Mouse (Mus musculus): ENCODE data around the gene Osbpl5. TPM values are rescaled to one million over a fixed set of nuclear protein-coding genes. Genes with fewer than 3 reads are reported as not detected.
A peak's percentile ranks its signal among the peaks of the same experiment; 100 is the strongest.
"Not testable (repeated sequence)": the region's sequence is repeated elsewhere in the genome, so short reads cannot be mapped to it uniquely, and the experiment has no call there.

Gene Osbpl5
- polyA plus RNA-seq, 1 experiment from 2014 or later = 11.3 TPM

DNA sequence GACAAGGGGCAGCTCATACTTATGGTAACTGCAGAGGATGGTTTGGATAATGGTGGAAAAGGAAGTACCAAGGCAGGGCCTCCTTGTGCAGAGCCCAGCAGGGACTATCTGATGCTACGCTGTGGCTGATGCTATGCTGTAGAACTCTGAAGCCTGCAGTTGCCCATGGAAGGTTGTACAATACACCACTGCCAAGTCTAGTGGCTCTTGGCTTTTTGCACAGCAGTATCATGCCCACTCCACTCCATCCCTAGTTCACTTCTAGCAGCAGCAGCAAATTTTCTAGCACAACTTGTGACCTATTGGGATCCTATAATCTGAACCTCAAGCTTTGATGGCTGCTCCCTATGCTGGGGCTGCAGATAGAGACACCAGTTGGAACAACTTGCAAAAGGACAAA, 75.2 kb downstream of the Osbpl5 start:
- Histone ChIP-seq H3K27ac (ENCODE audit: low read depth, low read length) (no peak overlapping the region), H3K9ac (ENCODE audit: low read depth, low read length) (no peak overlapping the region), H3K4me2 (replicated peaks; ENCODE audit: low read depth) (no peak overlapping the region), H3K27me3 (replicated peaks; ENCODE audit: control insufficient read depth, insufficient read depth, low read length) (no peaks in the 10 kb centered on the region), H3K36me3 (ENCODE audit: control insufficient read depth, insufficient read depth) (no peaks in the 10 kb centered on the region), H3K9me3 (ENCODE audit: control insufficient read depth) (no peaks in the 10 kb centered on the region), H3K4me1 (replicated peaks; ENCODE audit: control insufficient read depth, insufficient read depth, low read length) (no peaks in the 10 kb centered on the region), H3K4me3 (ENCODE audit: low read depth, low read length) (no peak overlapping the region)
- WGBS = 94% methylated on average over 1 of the region's 1 CpGs
- no peak for TF ChIP-seq CTCF (IDR thresholded peaks at IDR 0.05; ENCODE audit: low read depth)
- no peak for ATAC-seq

DNA sequence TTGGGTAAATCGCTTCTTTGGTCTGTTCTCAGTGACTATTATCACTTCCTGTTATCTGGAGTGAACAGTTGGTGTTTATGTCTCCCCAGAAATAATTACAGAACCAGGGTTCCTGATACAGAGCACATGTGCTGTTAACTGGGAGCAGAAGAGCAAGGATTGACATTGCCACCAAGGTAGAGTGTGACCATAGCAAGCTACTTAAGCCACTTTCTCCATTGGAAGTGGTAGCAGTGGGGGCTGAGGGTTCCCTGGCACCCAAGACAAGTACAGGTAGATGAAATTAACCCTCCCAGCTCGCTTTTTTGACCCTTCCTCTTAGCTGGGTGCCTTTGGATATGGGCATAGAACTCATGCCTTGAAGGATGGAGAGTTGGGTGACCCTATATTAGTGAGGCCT, 75.9 kb downstream of the Osbpl5 start:
- not testable (repeated sequence) for H3K4me3 ChIP-seq (ENCODE audit: low read depth, low read length); H3K9ac ChIP-seq (ENCODE audit: low read depth, low read length); H3K27me3 ChIP-seq (replicated peaks; ENCODE audit: control insufficient read depth, insufficient read depth, low read length); ATAC-seq; H3K4me2 ChIP-seq (replicated peaks; ENCODE audit: low read depth); H3K9me3 ChIP-seq (ENCODE audit: control insufficient read depth); H3K36me3 ChIP-seq (ENCODE audit: control insufficient read depth, insufficient read depth); H3K4me1 ChIP-seq (replicated peaks; ENCODE audit: control insufficient read depth, insufficient read depth, low read length); H3K27ac ChIP-seq (ENCODE audit: low read depth, low read length)
- WGBS = 65% methylated on average over 2 of the region's 2 CpGs

DNA sequence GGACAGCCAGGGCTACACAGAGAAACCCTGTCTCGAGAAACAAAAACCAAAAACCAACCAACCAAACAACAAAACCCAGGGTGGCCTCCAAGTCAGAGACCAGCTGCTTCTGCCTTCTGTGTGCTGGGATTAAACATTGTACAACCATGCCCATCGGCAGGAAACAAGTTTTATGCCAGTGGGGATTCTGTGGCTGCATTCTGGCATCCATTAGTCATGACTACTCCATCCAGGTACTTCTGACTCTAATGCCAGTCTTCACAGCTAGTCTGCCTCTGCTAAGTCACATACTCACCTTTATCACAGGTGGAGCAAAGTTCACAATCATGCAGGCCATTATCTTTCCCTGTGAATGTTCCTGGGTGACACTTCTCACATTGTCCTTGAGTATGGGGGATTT, 77.1 kb downstream of the Osbpl5 start:
- not testable (repeated sequence) for H3K4me3 ChIP-seq (ENCODE audit: low read depth, low read length); H3K9me3 ChIP-seq (ENCODE audit: control insufficient read depth); H3K4me1 ChIP-seq (replicated peaks; ENCODE audit: control insufficient read depth, insufficient read depth, low read length); H3K36me3 ChIP-seq (ENCODE audit: control insufficient read depth, insufficient read depth); H3K9ac ChIP-seq (ENCODE audit: low read depth, low read length); H3K4me2 ChIP-seq (replicated peaks; ENCODE audit: low read depth); H3K27ac ChIP-seq (ENCODE audit: low read depth, low read length); H3K27me3 ChIP-seq (replicated peaks; ENCODE audit: control insufficient read depth, insufficient read depth, low read length)
- 82% methylated on average over 2 of the region's 2 CpGs for WGBS
- ATAC-seq = peak; percentile 63

DNA sequence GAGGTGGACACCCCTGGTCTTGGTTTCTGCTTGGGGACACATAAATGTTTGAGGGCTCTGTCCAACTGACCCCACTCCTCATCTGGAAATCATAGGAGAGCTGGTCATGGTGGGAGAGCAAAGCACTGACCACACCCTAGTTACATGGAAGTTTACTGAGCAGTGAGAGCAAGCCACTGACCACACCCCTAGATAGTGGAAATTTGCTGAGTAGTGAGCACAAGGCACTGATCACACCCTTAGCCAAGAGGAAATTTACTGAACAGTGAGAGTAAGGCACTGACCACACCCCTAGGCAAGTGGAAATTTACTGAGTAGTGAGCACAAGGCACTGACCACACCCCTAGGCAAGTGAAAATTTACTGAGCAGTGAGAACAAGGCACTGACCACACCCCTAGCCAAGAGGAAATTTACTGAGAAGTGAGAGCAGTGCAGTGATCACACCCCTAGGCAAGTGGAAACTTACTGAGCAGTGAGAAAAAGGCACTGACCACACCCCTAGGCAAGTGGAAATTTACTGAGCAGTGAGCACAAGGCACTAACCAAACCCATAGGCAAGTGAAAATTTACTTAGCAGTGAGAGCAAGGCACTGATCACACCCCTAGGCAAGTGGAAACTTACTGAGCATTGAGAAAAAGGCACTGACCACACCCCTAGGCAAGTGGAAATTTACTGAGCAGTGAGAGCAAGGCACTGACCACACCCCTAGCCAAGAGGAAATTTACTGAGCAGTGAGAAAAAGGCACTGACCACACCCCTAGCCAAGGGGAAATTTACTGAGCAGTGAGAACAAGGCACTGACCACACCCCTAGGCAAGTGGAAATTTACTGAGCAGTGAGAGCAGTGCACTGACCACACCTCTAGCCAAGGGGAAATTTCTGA, 90.1 kb downstream of the Osbpl5 start:
- H3K9me3 ChIP-seq (ENCODE audit: control insufficient read depth) = no peaks in the 10 kb centered on the region
- H3K27me3 ChIP-seq (replicated peaks; ENCODE audit: control insufficient read depth, insufficient read depth, low read length) = no peaks in the 10 kb centered on the region
- TF ChIP-seq CTCF (IDR thresholded peaks at IDR 0.05; ENCODE audit: low read depth) = no peak
- no peak overlapping the region for H3K9ac ChIP-seq (ENCODE audit: low read depth, low read length)
- H3K36me3 ChIP-seq (ENCODE audit: control insufficient read depth, insufficient read depth) = no peaks in the 10 kb centered on the region
- H3K4me3 ChIP-seq (ENCODE audit: low read depth, low read length) = no peak overlapping the region
- no peak overlapping the region for H3K27ac ChIP-seq (ENCODE audit: low read depth, low read length)
- H3K4me2 ChIP-seq (replicated peaks; ENCODE audit: low read depth) = no peak overlapping the region
- ATAC-seq = no peak
- H3K4me1 ChIP-seq (replicated peaks; ENCODE audit: control insufficient read depth, insufficient read depth, low read length) = no peaks in the 10 kb centered on the region

DNA sequence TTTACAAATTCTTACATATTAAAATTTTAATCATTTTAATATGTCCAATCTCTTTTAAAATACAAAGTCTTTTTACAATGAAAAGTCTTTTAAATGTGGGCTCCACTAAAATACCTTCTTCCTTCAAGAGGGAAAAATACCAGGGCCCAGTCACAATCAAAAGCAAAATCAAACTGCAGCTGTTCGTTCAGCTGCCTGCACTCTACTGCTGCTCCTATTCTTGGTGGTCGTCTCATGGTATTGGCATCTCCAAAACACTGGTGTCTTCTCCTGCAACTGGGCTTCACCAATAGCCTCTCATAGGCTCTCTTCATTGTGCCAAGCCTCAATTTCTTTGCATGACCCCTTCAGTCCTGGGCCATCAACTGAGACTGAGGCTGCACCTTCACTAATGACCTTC, 93.3 kb downstream of the Osbpl5 start:
- Histone ChIP-seq H3K36me3 (ENCODE audit: control insufficient read depth, insufficient read depth) (no peaks in the 10 kb centered on the region), H3K27me3 (replicated peaks; ENCODE audit: control insufficient read depth, insufficient read depth, low read length) (no peaks in the 10 kb centered on the region), H3K9me3 (ENCODE audit: control insufficient read depth) (no peaks in the 10 kb centered on the region), H3K4me3 (ENCODE audit: low read depth, low read length) (no peak overlapping the region), H3K4me1 (replicated peaks; ENCODE audit: control insufficient read depth, insufficient read depth, low read length) (no peaks in the 10 kb centered on the region), H3K9ac (ENCODE audit: low read depth, low read length) (no peak overlapping the region), H3K4me2 (replicated peaks; ENCODE audit: low read depth) (no peak overlapping the region), H3K27ac (ENCODE audit: low read depth, low read length) (no peak overlapping the region)
- ATAC-seq = no peak
- 78% methylated on average over 2 of the region's 2 CpGs for WGBS
- TF ChIP-seq CTCF (IDR thresholded peaks at IDR 0.05; ENCODE audit: low read depth) = no peak

DNA sequence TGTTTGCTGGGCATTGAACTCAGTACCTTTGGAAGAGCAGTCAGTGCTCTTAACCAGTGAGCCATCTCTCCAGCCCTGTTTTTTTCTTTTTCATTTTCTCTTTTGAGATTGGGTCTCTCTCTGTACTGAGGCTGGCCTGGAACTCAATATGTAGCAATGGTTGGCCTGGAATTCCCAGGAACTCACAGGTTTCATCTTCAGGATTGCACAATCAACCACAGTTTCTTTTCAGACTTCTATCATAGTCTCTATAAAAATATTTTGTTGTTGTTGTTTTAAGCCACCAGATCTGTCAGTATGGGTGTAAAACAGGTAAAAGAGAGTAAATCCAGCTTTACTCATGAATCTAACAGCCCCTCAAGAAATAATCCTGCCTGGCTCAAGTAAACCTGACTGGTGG, 96.0 kb downstream of the Osbpl5 start:
- H3K9me3 ChIP-seq (ENCODE audit: control insufficient read depth) = no peaks in the 10 kb centered on the region
- TF ChIP-seq CTCF (IDR thresholded peaks at IDR 0.05; ENCODE audit: low read depth) = no peak
- no peak overlapping the region for H3K4me2 ChIP-seq (replicated peaks; ENCODE audit: low read depth)
- no peak overlapping the region for H3K4me3 ChIP-seq (ENCODE audit: low read depth, low read length)
- H3K4me1 ChIP-seq (replicated peaks; ENCODE audit: control insufficient read depth, insufficient read depth, low read length) = no peaks in the 10 kb centered on the region
- no peak overlapping the region for H3K9ac ChIP-seq (ENCODE audit: low read depth, low read length)
- H3K27ac ChIP-seq (ENCODE audit: low read depth, low read length) = no peak overlapping the region
- no peaks in the 10 kb centered on the region for H3K36me3 ChIP-seq (ENCODE audit: control insufficient read depth, insufficient read depth)
- H3K27me3 ChIP-seq (replicated peaks; ENCODE audit: control insufficient read depth, insufficient read depth, low read length) = no peaks in the 10 kb centered on the region
- no peak for ATAC-seq

DNA sequence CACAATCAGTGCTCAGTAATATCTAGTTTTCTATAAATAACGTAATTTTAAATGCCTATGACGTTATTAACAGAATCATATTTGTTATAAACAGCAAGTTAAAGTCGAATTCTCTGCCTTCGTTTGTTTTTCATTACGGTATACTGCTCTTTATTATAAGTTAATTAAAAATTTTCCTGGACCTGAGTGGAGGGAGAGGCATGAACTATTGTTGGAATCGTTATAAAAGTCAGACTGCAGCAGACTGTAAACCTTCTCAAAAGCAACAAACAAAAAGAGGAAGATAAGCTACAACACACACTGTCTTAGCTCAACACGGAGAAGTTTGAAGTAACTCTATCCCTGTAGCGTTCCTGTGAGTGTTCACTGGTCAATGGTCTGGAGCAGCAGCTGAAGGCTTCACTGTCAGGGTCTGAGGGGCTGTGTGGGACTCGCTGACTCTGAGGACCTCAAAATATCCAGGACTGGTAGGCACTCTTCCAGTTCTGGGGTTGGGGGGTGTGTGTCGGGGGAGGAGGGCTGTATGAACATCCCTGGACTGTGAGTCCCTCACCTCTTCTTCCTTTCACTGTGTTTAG, 106.9 kb downstream of the Osbpl5 start:
- H3K4me2 ChIP-seq (replicated peaks; ENCODE audit: low read depth) = peak overlapping the region; percentile 94
- 54% methylated on average over 10 of the region's 10 CpGs for WGBS
- H3K36me3 ChIP-seq (ENCODE audit: control insufficient read depth, insufficient read depth); ATAC-seq; H3K4me3 ChIP-seq (ENCODE audit: low read depth, low read length); H3K9me3 ChIP-seq (ENCODE audit: control insufficient read depth); H3K27ac ChIP-seq (ENCODE audit: low read depth, low read length); H3K9ac ChIP-seq (ENCODE audit: low read depth, low read length); H3K27me3 ChIP-seq (replicated peaks; ENCODE audit: control insufficient read depth, insufficient read depth, low read length); H3K4me1 ChIP-seq (replicated peaks; ENCODE audit: control insufficient read depth, insufficient read depth, low read length): not testable (repeated sequence)
